Mouse (Mus musculus): ENCODE data around the gene Fkbp2.
"Not testable (repeated sequence)": the region's sequence is repeated elsewhere in the genome, so short reads cannot be mapped to it uniquely, and the experiment has no call there.

Gene Fkbp2

DNA sequence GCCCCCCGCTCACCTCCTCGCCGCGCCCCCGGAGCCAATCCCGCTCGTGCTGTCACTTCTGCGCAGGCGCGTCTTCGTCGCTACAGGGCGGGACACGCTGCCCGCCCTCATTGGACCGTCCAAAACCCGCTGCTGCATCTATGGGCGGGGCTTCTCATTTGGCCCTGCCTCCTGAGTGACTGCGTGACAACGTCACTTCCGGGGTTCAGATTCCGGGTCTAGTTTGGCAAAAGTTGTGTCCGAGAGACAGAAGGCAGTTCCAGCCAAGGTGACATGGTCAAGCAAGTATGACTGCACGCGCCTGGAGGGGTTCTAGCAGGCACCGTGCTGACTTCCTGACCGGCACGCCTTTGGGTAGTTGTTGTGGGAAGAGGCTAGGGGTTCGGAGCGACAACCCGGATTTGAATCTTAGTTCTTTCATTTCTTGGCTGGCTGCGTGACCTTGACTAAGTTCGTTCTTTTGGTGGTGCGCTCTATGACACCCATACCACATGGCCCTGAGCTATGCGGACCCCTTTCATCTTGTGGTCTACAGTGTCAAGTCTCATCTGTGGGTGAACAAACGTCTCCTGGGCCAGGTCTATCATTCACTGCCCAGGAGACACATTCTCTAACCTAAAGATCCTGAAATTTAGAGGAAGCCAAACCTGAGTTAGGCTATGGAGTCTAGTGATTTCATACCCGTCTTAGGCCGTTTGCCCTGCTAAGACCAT is at the start of gene Fkbp2:
Fkbp2 (minus strand) TSS at position 121 of the 713 bp plus-strand sequence.
- DNase-seq, result peak; percentile 99

DNA sequence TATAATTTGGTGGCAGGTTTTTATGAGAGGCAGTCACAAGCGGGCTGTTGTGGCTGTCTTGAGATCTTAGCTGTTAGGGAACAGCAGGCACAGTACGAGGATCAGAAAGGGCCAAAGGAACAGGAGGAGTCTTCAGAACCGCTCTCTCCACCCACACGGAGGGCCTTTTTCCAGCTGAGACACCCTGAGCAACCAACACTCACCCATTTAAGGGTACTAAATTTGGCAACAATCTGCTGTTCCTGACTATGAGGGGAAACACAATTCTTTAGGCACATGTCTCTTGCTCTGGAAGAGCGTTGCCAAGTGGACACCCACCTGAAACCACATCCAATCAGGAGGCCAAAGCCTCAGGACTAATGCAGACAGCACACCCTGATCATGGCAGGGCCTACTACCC is 49.2 kb upstream of the Fkbp2 start:
- DNase-seq, result no peak

DNA sequence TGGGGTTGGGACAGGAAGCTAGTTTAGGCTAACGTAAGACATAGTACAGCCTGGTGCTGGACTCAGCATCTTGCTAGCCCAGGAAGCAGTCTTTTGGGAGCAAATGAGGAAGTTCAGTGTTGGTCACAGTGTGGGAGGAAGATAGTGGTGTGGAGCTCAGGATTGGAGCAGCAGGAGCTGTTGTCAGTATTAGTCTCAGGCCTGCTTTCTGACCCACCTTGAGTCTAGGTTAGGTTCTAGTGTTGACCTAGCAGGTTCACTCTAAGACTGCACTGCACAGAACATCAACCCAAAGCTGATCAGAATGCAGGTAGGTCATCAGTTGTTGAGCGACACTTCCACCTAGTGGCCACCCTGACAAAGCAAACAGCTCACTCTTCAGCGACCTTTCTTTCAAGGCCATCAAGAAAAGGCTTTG is 39.9 kb upstream of the Fkbp2 start:
- peak; percentile 80 to 83 for DNase-seq

DNA sequence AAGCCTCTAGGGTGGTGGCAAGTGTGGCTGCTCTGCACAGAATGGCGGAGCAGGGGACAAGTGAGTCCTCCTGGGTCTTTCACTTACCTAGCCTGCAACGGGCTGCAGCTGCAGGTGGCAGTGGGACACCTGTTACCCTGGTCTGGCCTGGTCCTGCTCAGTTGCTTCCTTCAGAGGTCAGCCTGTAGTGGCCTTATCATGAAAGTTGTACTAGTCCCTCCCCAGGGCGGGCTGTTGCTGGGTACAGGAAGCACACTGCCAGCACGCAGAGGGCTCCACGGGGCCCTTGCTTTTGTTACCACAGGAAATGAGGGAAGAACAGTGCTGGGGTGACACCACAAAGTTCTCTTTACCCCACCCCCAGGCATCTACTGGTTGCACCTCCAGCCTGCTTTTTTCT is 38.9 kb upstream of the Fkbp2 start, which contains the start of gene Fermt3:
Fermt3 (minus strand) TSS at position 279 of the 400 bp plus-strand sequence.
- no peak for DNase-seq

DNA sequence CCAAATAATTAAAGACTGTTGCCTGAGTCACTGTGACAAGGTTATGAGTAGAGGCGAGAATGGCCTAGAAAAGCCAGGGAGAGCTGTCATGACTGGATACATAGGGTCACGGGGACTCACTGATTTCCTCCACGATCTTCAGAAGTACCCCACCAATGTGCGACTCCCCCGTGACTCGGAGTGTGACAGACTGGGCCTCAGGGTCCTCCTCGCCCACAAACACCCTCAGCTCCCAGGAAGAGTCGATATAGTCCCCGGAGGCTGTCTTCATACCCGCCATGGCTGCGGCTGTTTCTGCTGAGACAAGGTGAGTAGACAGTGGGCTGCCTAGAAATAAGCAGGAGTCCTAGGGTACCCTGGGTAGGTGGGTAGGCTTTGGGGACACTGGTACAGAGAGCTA is 38.2 kb upstream of the Fkbp2 start:
- no peak for DNase-seq

DNA sequence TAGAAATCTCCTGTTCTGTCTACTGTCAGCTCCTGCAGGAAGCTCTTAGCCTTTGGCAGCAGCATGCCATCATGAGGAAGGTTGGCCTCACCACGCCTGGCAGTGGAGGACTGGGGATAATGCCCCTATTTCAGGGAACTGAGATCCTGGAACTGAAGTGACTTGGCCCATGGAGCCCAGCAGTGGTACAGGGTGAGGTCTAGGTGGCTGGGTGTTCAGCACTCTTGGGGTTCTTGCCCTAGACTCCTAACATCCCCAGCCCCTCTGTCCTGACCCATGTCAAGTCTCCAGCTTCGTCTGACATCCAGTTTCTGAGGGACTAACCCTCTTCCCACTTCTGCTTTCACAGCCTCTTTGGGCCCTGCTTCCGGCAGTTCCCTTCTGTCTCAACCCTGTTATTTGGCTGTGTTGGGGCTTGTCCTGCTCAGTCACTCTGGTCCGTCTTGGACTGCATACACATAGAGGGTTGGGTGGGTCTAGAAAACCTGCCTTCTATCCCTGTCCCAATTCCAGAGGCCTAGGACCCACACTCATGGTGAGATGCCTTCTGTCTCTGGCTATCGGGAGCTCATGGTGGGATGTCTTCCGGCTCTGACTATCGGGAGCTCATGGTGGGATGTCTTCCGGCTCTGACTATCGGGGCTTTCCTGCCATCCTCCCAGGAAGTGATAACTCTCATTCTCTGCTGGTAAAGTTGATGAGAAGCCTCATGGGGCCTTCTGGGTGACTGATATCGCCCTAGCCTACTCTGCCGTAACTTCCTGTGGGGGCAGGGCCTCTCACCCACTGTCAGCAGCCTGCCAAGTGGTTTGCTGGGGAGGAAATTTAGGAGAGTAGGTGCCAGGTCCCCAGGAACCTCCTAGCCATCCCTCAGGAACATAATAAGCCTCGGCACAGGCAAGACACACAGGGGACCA is 37.5 kb upstream of the Fkbp2 start:
- no peak for DNase-seq

DNA sequence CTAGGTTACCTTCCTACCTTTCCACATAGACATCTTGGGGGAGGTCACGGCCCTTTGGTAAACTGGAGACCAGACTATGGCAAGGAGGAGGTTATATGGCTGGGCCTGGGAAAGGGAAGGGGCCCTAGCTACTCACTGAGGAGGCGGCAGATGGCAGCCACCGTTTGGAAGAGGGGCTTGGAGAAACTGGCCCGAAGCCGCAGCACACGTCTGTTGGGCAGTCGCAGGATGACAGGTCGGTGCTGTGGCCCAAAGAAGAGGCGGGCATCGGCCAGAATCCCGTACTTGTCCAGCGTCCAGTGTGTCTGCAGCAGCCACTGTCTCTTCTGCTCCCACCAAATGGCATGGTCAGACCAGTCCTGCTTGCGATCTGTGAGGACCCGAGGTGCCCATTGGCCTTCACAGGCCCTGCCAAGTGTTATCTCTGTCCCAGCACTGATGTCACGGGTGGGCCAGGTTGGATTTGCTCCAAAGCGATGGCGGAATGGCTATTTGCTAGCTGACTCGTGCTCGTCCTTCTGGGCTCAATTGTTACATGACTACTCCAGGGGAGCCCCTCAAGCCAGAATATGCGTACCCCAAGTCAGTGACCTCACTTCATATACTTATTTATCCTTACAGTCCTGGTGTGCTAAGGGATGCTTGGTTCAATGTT is 34.3 kb upstream of the Fkbp2 start:
- peak; percentile 55 to 78 for DNase-seq

DNA sequence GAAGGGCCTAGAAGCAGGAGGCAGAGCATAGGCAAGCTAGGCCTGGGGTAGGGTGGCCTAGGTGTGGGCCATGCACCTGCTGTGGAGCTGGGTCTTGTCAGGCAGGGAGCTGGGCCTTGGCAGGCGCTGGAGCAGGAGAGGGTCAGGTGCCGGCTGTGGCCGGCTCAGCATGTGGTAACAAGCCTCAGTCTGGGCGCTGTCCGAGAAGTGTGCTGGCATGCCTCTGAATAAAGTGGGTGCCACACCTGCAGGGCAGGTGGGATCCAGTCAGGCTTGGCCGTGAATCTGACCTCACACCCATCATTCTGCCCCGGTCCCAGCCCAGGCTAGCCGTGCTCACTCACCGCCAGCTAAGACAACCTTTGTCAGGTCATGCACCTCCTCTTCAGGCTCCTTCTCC is 33.7 kb upstream of the Fkbp2 start:
- DNase-seq, result no peak

DNA sequence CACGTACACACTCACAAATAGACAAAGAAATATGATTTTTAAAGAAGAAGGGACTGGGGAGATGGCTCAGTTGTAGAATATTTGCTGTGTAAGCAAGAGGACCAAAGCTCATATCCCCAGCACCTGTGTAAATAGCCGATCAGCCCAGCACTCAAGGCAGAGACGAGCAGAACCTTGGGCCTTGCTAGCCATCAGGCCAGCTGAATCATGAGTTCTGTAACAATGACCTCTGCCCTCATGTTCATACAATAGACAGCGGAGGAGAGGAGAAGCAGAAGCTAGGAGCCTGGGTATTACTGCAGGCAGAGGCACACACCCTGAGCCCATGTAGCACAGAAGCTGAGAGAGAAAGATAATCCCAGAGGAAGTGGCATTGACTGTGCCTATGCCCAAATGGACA is 32.1 kb upstream of the Fkbp2 start:
- no peak for DNase-seq

DNA sequence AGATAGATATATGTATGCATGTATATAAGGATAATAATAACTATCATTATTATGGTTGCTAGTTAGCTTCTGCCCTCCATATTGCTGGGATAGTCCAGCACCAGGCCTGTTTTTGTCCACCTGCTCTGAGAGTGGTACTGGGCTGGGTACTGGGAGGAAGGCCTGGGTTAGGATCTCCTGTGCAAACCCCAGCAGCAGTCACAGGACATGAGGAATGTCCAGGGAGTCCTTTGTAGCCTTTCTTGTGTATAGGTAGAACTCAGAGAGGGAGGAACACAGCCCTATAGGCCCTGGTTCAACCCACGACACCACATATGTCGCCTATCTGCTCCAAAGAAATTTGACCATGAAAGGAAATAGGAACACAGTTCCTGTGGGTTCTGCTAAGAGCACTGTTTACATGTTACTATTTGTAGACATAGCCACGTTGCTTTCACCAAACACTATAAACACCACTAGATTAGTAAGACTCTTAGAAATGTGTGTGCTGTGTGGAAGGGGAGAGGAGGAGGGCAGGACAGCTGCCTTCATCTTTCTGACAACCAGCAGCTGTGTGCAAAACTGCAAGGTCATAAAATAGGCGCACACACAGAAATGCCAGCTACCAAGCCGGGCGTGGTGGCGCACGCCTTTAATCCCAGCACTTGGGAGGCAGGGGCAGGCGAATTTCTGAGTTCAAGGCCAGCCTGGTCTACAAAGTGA is 26.7 kb upstream of the Fkbp2 start:
- no peak for DNase-seq

DNA sequence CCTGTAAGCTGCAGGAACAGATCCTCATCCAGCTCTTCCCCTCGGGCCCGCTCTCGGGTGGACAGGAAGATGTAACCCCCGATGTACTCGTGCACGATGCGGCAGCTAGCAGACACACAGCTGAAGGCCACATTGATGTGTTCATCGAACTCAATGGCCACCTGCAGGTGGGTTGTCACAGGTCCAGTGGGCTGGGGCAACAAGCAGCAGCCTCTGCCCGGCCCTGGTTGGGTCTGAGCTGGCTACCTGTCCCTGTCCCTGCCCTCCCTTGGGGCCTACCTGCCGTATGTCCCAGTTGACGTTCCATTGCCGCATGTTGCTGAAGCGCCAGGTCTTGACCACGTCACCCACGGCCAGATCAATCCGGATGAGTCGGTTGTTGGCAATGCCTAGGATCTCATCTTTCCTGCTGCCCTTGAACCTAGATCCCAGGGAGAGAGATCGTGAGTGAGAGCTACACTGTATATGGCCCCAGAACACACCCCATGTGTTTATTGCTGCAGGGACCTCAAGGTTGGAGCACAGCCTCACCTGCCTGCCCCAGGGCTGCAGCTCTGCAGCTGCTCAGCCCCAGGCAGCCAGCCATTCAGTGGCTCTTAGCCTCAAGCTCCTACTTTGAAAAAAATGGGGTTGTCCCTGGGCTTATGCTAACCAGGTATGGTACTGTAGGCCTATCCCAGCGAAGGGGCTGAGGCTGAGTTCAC is 19.2 kb upstream of the Fkbp2 start:
- DNase-seq, result no peak

DNA sequence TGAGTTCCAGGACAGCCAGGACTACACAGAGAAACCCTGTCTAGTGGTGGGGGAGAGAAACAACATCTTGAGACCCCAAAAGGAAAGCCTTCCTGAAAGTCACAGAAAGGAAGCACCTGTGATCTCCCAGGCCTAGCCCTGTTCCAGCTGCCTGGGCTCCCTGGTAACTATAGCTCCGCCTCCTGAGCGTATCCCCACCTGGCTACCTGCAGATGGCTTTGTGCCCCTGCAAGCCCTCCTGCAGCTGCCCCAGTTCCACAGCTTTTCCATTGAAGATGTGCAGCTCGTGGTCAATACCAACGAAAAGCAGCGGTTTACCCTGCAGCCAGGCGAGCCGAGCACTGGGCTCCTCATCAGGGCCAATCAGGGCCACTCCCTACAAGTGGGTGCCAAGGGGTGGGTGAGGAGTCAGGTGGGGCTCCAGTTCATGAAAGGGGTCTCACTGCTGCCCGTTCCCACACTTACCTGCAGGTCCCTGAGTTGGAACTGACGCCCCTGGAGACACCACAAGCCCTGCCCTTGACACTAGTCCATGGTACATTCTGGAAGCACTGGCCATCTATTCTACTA is 17.5 kb upstream of the Fkbp2 start:
- no peak for DNase-seq

DNA sequence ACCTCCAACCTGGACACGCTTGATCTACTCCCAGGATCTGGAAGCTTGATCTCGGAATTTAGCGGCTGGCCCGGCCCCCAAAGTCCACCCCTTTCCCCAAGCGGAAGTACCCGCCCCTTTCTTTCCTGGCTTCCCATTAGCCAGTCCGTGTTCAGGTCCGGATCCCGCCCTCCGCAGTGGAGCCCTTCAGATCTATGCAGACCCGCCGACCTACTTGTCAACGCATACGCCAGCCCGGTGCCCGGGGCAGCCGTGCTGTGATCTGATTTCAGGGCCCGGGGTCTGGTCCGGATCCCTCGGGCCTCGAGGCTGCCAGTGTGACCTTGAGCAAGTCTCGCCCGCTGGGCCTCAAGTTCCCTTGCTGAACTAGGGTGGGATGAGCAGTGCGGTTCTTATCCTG is 15.7 kb upstream of the Fkbp2 start, which contains the start of the genes Nudt22 and Trpt1:
Nudt22 (minus strand) TSS at position 112 of the 400 bp plus-strand sequence.
Trpt1 (plus strand) TSS at position 126 of the 400 bp plus-strand sequence.
- DNase-seq, result peak; percentile 89

DNA sequence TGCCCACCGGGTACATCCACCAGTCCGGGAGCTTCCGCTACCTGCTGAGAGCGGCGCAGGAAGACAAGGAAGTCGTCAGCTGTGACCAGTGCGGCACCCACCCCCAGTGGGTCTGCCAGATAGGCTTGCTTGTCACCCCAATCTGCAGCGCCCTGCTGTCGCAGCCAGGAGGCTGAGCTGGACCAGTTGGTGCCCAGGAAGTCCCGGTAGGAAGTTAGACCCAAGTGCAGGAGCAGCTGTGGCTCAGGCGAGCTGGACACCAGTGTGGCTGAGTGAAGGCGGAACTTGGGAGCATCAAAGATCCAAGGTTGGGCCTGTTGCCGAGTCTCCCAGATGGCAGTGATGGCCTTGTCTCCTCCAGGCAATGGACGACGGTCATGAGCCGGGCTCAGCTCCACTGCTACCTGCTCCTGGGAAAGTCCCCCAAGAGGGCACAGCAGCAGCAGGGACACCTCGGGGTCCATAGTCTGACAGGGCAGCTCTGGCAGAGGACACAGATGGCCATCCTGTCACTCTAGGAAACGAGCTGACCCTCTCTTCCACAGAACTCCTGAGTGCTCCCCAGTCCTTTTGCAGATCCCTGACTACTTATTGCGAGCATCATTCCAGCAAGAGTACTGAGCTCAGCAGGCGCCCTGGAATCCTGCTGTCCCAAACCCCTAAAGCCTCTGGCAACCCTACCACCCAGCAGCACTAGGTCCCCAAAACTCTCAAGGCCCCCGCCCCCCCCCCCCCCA is 15.1 kb upstream of the Fkbp2 start:
- DNase-seq, result peak; percentile 74 to 77

DNA sequence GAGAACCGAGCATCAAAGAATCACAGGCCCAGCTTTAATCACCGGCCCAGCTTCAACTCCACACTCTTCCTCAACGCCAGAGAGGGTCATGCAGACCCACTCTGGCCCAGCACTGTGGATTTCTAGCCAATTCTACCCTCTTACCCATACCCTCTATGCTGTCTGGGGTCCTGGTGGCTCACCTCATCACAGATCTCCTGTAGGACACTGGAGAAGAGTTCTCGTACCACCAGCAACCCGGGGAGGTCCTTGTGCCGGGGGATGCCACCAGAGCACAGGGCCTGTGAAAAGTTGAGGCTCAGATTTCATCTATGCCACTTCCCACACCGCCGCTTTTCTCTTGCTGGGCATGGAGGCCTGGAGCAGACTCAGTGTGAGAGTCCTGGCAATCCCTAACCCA is 14.2 kb upstream of the Fkbp2 start:
- DNase-seq, result no peak

DNA sequence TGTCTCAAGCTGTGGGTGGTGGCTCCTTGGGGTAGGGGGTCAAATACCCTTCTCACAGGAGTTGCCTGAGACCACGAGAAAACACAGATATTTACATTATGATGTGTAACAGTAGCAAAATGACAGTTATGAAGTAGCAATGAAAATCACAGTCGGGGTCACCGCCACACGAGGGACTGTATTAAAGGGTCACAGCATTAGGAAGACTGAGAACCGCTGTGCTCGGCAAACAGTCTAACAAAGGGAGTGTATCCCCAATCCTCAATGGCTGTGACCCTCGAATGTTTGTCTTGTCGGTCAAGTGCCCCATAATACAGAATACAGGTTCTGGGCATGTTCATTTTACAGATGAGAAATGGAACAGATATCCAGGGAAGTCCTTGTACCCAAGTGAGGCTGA is 13.7 kb upstream of the Fkbp2 start:
- no peak for DNase-seq

DNA sequence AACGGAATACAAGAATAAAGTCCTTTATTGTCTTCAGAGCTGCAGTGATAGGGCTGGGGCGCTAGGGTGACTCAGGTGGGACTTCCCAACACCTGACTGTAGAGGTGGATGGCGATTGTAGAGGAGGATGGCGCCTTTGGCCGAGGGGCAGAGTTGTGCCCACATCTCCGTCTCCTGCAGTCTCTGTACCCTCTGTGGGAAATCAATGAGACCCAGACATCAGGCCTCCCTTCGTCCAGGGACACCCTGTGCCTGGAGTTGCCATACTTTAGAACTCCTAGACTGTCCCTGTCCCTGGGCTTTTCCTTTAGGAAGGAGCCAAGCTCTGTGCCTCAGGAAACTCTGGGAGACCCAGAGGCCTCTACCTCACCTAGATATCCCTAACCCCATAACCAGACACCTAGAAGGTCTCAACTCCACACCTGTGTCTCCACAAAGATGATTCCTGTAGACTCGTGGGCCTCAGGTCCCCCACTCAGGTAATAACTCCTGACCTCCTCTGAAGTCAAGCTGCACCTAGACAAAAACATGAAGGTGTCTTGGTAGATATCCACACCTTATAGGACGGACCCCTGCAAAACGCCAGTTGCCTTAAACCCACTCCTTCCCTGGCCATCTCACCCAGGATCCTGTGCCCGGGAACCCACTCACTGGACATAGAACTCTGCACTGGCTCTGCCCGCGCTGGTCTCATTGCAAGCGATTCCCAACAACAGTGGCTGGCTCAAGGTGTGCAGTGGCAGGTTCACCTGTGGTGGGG is 12.9 kb upstream of the Fkbp2 start:
- no peak for DNase-seq

DNA sequence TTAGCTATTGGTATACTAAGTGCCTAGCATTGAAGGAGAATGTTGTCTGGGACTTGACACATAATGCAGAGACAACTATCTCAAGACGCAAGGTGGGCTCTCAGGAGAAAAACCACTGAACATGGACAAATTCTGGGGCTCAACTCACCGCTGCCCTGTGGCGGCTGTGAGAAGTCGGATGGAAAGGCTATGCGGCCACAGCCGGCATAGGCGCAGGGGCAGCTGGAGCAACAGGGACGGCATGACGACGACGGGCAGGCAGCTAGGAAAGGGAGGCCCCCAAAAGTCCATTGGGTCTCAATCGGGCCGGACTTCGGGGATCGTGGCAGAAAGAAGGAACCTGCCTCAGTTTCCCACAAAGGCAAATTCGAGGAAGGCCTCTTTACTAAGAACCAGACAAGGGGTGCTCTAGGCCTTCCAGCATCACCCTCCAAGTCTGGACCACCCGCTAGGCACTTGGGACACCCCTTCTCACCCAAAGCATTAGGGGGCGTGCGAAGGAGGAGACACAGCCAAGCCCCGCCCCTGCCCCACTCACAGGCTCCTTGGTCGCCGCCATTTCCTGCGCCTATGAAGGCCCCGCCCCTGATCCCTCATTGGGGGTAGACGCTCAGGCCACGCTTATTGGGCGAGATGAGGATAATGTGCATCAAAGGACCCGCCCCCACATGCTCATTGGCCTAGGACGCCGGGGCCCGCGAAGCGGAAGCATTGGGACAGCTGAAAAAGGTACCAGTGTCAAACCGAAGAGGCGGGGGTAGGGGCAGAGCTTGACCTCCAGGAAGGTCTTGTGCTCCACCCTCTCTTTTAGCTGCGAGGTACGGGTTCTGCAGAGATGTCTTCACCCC is 11.9 kb upstream of the Fkbp2 start, which contains the start of gene Dnajc4:
Dnajc4 (minus strand) TSS at position 562 of the 848 bp plus-strand sequence.
- DNase-seq, result peak; percentile 95 to 96

DNA sequence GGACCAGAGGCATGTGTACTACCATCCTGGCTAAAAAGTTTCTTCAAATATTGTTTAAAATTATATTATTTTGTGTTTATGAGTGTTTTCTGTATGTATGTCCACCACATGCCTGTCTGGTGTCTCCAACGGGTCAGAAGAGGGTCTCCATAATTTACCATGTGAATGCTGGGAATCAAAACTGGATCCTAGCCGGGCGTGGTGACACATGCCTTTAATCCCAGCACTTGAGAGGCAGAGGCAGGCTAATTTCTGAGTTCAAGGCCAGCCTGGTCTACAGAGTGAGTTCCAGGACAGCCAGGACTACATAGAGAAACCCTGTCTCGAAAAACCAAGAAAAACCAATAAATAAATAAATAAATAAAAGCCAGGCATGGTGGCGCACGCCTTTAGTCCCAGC is 10.9 kb upstream of the Fkbp2 start:
- not testable (repeated sequence) for DNase-seq

Data from cerebellum, postnatal 14 days (tissue).